Mouse (Mus musculus): ENCODE results near the gene Gm15107.
"Not testable (repeated sequence)": the region's sequence is repeated elsewhere in the genome, so short reads cannot be mapped to it uniquely, and the experiment has no call there.

Gm15107 gene

DNA sequence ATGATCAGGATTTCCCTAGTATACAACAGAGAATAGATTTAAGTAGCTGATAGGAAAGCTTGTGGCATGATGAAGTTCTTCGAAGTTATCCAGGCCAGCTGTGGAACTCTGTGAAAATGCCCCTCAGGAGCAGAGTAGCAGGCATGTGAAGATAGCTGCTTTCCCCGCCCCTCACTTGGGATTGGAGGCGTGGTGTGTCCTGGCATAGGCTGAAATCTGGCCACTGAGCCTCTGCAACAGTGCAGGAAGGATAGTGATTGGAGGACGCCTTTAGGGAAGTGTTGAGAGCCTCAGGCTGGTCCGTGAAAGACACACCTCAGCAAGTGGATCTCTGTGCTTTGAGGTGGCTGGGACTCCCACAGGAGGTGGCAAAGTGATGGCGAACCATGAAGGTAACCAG is at the start of gene Gm15107:
Gene Gm15107, plus strand, starts transcription at position 301 of the 400 bp plus-strand sequence.
- DNase-seq (ENCODE audit: low spot score): not testable (repeated sequence)

Data from testis, postnatal 14 days (tissue).